Mouse (Mus musculus) adrenal gland, postnatal 36 days (tissue): ENCODE data around the gene N6amt1. TPM values are rescaled to one million over a fixed set of nuclear protein-coding genes. Genes with fewer than 3 reads are reported as not detected.

Experiments used
- DNase-seq, 2 experiments: peaks; one replicate each; pipeline ENCODE4 v3.0.0; 2021; ENCODE audit warnings: mixed read lengths in 1 of 2
- long read RNA-seq, 2 experiments: library from polyadenylated mRNA; stranded (forward); transcript quantifications; one replicate each; pipeline ENCODE4 v2.0.0; 2021; ENCODE audit warnings: borderline sequencing depth in 2 of 2
- total RNA-seq, 2 experiments: library from RNA; stranded (reverse); gene quantifications; 2 replicates each; pipeline ENCODE4 v1.2.3; 2021

N6amt1 gene
- total RNA-seq = 10 to 100 TPM; 16.7 to 26.1 TPM
- long read RNA-seq, experiment 1, transcript N6amt1-201 (6 exons, 1,884 nt) = major isoform, 24 of 27 reads
- long read RNA-seq, experiment 1, partial matches to known transcripts = 0 of 27 reads
- long read RNA-seq, experiment 1, other reads (novel, unspliced or antisense) = 0 of 27 reads
- long read RNA-seq, experiment 2, transcript N6amt1-201 (6 exons, 1,884 nt) = major isoform, 7 of 8 reads
- long read RNA-seq, experiment 2, partial matches to known transcripts = 0 of 8 reads
- long read RNA-seq, experiment 2, other reads (novel, unspliced or antisense) = 0 of 8 reads

DNA sequence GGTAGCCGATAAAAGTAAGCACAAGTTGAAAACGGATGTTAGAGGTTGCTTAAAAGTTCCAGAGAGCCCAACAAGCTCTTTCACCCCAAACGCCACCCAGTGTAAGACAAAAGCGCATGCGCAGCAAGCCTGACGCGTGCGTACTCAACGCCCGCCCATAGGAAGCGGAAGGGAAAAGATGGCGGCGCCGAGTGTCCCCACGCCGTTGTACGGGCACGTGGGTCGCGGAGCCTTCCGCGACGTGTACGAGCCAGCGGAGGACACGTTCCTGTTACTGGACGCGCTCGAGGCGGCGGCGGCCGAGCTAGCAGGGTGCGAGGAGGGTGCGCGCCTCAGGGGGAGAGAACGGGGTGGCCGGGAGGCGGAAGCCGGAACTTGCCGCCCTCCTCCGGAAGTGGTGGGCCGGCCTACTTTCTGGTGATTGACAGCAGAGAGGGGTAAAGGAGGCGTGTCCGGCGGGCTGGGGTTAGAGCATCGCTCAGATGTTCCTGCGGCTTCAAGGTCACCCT lies at the start of gene N6amt1:
Gene N6amt1 (plus strand): TSS at position 111 of the 509 bp plus-strand sequence.
- peak; percentile 94 for DNase-seq

DNA sequence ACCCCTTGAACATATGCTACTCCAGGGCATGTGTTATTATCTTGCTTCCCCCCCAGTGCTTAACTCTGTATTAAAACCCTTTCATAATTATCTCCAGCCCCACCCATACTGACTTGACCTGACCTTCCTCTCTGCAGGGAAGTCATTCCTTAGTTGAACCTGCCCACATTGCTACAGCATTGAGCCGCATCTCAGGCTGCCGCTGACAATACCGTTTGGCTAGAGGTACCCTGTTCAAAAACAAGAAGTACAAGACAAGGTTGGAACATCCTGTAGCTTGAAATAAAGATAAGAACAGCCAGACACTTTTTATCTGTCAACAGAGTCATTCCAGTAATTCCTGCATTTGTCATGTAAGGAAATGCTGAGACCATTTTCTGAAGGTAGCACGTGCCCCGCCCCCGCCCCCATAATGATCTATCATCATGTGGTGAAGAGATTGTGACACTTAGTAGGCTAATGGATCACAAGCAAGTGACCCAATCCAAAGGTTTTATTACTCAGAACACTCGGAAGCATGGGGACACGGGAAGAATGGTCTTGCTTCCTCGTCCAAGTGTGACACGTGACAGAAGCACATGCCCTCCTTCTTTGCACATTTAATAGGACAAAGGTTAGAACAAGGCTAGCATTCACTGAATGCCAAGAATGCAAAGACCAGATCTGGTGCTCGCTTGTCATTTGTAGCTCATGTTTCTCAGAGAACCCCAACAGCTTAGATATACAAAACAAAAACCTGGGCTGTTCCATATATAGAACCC lies 48.6 kb upstream of the N6amt1 start:
- DNase-seq = peak in 1 of 2 experiments; percentile 6

DNA sequence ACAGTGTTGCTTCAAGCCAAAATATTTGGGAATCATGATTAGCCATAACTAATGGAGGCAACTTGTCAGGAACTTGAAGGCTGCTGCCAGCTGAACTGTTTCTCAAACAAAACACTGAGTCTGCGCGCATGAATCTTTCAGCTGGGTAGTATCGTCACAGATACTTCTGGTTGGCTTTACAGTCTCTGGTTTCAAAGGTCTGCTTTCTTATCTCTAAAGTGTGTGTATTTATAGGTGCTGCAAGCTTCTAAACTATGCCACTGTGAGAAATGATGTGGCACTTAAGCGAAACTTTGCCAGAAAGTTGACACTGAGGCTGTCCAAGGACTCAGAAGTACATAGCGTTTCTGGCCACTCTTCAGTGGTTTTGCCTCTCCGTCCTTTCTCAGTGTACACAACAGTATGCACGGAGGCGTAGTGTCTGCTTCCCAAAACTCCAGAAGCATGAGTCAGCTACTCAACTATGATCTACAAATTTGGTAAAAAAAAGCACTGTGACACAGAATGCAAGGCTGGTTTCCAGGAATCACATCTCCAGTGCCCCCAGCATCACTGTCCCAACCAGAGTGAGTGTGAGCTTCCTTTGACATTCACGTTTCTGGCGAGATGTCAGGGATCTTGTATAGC lies 46.8 kb upstream of the N6amt1 start:
- peak; percentile 6 to 7 for DNase-seq

DNA sequence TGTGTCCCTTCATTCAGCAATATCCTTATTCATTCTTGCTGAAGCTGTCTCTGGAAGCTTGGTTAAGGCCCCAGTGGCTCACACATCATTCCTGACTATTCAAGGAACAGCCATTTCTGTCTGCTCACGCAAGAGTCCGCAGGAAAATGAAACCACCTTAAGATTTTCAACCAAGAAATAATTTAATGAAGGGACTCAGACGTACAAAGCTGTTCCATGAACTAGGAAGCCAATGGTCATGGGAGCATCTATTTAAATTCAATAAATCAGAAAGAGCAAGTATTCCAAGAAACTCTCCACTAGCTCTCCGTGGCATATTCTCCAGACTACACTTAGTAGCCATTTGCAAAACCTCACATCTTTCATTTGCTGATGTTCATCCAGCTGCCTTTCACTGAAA lies 43.3 kb upstream of the N6amt1 start:
- no peak for DNase-seq

DNA sequence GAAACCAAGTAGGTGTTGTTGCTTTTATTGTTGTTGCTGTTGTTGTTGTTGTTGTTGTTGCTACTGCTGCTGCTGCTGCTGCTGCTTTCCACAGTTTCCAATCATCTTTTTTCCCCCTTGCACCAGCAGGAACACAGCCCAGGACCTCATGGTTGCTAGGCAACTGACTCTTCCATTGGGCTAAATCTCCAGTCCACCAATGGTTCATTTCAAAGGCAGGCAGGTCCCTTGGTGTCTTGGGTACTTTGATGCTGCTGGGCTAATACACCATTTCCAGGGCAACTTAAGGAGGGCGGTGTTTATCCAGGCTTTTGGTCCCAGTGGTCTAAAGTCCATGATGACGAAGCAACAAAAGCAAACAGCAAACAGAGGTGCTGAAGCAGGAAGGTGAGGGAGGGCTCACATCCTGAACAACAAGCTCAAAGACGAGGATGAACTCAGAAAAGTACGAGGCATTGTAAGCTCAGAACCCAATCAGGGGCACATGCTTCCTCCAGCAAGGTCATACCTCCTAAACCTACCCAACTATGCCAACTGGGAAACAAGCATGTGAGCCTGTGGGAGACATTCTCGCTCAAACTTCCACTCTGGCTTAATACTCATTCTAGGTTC lies 35.7 kb upstream of the N6amt1 start:
- DNase-seq = no peak

DNA sequence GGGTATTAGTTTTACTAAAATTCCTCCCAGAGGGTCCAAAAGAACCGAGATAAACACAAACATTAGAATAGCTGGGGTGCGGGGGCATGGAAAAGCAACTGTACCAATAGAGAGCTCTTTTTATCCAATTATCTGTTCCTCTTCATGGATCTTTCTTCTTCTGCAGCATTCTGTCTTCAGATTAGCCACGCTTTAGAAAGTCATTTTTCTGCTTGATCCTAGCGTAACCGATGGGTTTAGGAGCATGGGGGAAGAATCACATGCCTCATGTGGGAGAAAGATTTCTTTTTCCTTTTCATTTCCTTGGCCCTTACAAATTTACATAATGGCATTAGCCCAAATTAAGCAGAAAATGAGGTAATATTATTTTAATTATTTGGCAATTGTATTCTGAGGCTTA lies 35.0 kb upstream of the N6amt1 start:
- no peak for DNase-seq

DNA sequence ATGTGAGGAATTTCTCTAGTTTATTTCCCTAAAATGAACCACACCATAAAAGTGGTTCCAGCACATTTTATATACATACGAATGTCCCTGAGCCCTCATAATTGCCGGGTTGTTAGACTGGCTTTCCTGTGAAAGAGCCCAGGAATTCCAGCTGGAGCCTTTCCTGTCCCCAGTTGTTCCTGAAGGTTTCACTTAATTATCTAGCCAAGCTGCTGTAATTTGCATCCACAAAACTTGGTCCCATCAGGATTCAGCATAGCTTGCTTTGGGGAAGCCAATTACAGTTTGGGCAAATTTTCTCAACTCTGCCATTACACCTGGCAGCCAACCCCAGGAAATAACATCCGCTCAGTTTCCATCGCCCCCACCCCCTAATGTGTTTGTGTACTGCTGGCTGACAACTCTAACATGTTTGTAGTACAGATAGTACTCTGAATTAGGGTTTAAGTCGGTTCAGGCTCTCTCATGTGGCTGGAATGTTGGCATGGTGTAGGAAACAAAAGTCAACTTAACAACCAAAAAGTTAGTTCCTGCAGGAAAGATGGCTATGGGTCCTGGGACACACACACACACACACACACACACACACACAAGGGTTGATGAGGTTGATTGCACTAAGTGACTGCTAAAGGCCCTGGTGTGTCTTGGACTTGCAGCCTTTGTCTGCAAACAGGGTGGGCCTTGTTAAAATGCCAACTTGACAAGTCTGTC lies 34.3 kb upstream of the N6amt1 start:
- DNase-seq = no peak

DNA sequence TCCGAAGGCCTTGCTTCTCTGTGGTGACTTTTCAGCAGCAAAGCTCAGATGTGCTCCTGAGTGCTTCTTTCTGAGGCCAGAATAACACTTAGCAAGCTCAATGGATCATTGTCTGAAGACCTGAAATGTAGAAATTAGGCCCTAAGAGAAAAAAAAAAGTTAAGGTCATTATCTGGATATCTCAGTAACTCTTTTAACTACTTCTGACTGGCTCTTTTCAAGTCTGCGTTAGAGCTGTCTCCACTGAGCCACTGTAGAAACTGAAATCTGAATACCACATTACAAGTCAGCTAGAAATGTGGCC lies 33.8 kb upstream of the N6amt1 start:
- no peak for DNase-seq

DNA sequence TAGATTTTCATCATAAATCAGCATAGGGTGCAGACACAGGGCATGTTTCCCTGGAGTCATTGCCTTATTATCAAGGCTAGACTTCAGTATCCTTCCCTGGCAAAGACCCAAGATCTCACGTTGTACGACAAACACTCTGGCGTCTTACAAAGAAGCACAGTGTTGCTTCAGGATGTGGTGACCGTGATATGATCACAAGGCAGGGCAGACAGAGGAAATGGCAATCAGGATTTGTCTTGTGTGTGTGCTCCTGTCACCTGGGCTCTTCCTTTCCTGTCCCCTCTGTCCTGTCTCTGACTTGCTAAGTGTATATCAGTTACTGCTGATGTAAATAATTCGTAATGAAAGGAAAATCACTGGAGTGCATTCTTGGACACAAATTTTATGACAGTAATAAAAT lies 29.4 kb upstream of the N6amt1 start:
- peak in 1 of 2 experiments; percentile 20 for DNase-seq

DNA sequence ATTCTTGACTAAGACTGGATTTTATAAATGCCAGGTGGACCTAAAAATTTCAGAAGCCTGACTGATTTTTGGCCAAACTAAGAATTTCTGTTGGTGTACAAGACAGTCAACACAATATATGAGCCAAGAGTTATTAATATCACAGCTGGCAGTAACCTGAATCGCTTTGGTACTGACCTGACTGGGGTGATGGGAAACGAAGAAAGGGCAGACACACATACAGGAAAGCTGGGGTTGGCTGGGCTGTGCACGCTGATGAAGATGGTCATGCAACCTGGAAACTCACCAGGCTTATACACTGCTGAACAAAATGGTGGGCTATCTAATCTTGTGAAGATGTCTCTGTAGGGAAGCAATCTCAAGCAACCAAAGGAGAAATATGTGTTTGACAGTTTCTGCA lies 24.0 kb upstream of the N6amt1 start:
- no peak for DNase-seq

DNA sequence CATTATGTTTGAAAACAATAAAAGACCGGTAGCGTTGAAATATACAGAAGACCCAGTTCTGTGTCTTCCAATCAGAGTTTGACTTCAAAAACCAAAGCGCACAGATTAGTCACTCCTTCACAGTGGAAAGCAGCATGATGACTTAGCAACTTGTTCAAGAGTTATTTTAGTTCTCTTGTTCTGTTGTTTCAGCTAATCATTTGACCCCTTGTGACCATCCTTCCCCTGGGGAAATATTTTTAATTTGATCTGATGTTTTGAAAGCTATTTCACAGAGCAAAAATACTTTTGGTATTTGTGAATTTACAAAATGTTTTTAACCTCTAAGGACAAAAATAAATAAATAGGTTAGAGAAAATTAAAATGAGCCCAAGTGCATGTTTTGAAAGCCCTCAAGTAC lies 19.2 kb upstream of the N6amt1 start:
- DNase-seq = no peak

DNA sequence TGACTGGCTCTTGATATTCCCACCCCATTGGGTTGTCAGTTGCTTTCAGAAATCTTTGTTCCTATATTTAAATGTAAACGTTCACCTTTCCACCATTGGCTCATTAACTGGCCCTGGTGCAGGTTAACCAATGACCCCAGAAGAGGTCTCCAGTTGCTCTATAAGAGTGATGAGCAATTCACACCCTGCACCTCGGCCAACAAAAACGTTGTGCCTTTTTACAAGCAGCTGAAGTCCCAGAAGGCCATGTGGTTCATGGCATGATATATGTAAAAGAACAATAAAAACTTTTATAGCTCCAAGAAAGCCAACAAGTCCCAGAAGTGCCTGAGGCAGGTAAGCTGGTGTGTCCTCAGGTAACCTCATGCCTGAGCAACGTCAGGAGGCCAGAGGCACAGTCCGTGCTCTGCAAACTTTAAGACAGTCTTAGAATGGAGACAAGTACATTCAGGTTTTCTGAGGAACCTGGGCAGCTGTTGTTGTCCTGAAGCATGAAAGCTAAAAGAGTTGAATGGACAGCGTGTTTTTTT lies 12.9 kb upstream of the N6amt1 start:
- DNase-seq = no peak

DNA sequence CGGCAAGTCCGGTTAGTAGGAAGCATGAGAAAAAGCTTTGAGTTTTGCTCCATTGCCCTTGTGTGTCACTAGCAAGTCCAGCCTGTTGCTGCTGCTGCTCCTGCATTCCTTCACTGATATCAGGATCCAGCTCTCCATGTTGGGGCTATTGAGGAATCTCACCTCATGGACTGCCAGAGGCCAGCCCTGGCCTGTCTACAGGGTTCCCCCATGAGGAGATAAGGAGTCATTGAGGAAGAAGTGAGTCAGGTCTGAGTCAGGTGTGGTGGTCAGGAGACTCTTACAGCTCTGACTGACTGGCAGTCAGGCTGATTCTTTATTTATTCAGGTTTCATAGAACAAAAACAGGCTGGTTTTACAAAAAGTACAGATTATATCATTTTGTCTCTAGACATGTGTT lies 5.9 kb upstream of the N6amt1 start:
- DNase-seq = no peak

DNA sequence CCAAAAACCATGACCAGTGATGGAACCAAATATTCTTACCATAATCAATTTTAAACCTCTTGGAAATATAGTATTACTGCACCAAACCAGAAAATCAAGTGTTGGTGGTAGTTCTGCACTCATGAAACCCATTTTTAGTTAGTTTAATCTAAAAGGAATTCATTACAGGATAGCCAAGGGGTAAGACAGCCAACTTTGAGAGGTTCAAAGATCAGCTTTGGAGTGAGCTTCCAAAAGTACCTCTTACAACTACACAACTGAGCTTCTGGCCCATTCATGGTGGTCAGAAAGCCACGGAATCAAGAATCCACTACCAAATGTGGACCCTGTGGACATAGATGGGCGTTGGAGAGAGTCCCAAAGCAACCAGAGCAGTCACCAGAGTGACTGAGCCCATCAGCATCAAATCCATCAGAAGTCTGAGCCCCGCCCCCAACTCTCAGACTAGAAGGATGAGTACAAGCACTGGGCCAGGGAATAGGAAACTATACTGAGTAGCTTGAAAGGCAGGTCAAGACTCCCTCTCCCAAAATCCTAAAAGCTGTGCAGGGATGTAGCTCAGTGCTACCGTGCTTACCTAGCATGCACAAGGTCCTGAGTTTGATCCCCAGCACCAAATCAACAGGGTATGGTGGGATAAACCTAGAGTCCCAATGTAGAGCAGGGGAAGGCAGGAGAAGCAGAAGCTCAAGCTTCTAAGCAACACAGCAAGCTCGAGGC lies 2.4 kb upstream of the N6amt1 start:
- DNase-seq = no peak

DNA sequence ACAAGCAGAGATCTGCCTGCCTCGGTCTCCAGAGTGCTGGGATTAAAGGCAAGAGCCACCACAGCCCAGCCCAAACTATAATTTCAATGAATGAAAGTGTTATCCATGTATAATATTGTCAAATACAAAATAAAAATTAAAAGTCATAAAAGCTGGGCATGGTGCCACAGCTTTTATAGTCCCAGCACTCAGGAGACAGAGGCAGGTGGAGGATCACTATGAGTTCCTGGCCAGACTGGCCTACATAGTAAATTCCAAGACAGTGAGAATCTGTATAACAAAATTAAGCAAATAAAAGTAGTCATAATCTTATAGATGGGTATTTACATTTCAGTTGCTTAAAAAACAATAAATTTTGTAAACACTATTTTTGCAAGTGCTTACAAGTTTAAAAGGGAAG lies 380 bp upstream of the N6amt1 start:
- DNase-seq = no peak

DNA sequence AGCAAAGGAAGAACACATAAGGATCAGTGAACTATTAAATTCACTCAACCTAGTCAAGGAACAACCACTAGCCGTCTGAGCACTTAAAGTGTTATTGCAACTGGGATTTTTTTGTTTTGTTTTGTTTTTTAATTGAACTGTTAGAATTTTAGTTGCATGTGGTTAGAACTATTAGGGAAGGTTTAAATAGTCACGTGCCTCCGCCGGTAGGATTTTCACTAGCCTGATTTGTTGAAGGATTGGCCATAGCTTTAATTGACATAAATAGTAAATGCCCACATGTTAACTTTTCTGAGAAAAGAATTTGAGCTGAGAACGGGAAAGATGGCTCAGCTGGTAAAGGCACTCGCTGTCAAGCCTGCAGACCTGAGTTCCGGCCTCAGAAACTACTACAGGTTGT lies 763 bp downstream of the N6amt1 start:
- DNase-seq = no peak

DNA sequence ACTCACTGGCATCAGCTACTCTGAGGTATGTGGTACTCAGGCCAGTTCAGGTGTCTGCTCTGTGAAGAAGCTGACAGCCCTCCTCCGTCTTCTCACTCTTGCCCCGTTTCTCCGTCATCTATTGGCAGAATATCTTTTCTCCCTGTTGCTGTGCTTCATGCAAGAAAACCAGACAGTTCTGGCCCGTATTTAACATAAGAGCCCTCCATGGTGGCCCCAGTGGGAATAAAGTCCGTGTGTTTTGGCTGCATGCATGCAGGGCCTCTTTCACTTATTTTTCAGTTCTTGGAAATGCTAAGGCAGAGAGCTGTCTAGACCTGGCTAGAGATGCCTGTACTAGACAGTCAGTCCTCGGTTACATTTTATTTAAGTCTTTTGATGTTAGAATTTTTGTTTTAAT lies 6.1 kb downstream of the N6amt1 start:
- no peak for DNase-seq

DNA sequence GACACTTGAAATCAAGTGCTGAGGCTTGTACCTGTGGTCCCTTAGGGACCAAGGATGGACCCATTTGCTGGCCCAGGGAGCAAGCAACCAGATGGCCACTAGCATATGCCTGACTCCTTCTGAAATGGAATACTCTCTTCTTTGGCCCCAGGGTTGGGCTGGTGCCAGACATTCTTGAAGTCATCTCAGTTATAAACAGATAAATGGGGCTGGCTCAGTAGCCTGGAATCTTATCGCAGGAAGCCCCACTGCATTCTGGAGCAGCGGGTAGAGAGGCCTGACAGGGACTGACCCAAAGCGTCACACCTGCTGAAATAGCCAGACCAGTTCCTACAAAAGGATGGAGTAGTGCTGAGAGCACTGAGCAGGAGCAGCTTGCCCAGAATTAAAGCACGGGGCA lies 10.2 kb downstream of the N6amt1 start:
- DNase-seq = peak in 1 of 2 experiments; percentile 39

DNA sequence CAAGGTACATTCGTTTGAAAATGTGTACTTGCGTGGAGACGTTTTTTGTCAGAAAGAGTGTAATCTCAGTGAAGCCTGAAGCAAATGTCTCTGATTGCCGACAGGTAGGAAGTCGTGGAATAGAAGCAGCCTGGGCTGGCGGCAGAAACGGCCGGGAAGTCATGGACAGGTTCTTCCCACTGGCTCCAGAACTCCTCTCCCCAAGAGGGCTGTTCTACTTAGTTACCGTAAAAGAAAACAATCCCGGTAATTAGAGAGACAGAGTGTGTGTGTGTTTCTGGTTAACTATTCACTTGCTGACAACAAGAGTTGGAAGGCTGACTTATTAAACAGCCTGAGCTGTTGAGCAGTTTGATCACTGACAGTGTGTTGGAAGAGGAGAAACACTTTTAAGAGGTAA lies 12.1 kb downstream of the N6amt1 start:
- DNase-seq = no peak

DNA sequence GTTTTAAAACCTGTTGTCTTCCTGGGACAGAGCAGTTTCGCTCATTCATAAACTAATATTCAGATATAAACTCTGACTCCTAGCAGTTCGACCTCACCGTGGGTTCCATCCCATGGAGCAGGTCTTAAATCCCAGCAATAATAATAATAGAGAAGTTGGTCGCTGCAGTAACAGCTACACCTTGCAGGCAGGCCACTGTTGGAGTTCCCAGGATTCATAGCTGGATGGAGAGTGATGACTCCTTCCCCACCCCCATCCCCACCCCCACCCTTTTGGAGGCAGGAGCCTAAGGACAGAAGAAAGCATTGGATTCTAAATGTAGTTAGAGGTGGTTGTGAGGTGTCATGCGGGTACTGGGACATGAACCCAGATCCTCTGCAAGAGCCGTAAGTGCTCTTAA lies 12.5 kb downstream of the N6amt1 start:
- DNase-seq = no peak

DNA sequence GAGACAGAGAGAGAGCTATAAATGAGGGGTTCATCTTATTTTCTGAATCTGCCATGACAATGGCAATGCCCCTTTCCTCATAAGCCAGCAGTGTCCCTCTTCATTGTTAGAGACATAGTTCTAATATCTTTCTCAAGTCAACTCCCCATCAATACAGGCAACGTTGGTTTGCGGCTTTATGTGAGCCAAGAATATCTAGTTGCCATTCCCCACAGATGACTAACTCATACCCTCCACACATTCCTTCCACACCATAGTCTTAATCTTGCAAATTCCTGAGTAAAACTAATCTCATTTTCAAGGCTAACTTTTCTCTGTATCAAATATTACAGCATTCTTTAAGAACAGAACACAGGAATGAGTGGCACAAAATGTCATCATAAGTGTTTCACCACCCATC lies 29.0 kb downstream of the N6amt1 start:
- DNase-seq = no peak
